Mouse (Mus musculus) myocyte (in vitro differentiated cells): ENCODE results near the gene Zfp787.

Source experiments
- CEBPB ChIP-seq: IDR thresholded peaks from 2 replicates; pipeline ENCODE4 v1.6.1; 2011; ENCODE audit warnings: mild to moderate bottlenecking, moderate library complexity; ENCODE audit not compliant: poor library complexity, insufficient read depth, severe bottlenecking
- E2F4 ChIP-seq: IDR thresholded peaks from one replicate; pipeline ENCODE4 v1.6.1; 2011; ENCODE audit warnings: mild to moderate bottlenecking, control low read depth, moderate library complexity; ENCODE audit not compliant: insufficient read depth
- MAX ChIP-seq: IDR thresholded peaks from one replicate; pipeline ENCODE4 v1.6.1; 2011; ENCODE audit warnings: low read depth, mild to moderate bottlenecking, control low read depth
- MYOD1 ChIP-seq, 3 experiments: IDR thresholded peaks; one replicate each; pipeline ENCODE4 v1.6.1; 2011; ENCODE audit warnings: control low read depth in 2 of 3, low read depth in 2 of 3, mild to moderate bottlenecking in 2 of 3, moderate library complexity in 1 of 3; ENCODE audit not compliant: insufficient read length in 2 of 3, control insufficient read depth in 1 of 3
- MYOG ChIP-seq, 3 experiments: IDR thresholded peaks; one replicate each; pipeline ENCODE4 v1.6.1; 2011; ENCODE audit warnings: control low read depth in 2 of 3, low read depth in 2 of 3, mild to moderate bottlenecking in 2 of 3; ENCODE audit not compliant: insufficient read length in 2 of 3, control insufficient read depth in 1 of 3, insufficient read depth in 1 of 3
- POLR2A ChIP-seq: IDR thresholded peaks from one replicate; pipeline ENCODE4 v1.6.1; 2011; ENCODE audit warnings: low read depth, mild to moderate bottlenecking, control low read depth, moderate library complexity; ENCODE audit not compliant: insufficient read length
- POLR2AphosphoS2 ChIP-seq: IDR thresholded peaks from one replicate; pipeline ENCODE4 v1.6.1; 2011; ENCODE audit warnings: low read depth, control low read depth; ENCODE audit not compliant: insufficient read length
- REST ChIP-seq: IDR thresholded peaks from one replicate; pipeline ENCODE4 v1.6.1; 2011; ENCODE audit warnings: mild to moderate bottlenecking, control low read depth, moderate library complexity; ENCODE audit not compliant: insufficient read depth, insufficient read length
- SRF ChIP-seq: IDR thresholded peaks from one replicate; pipeline ENCODE4 v1.6.1; 2011; ENCODE audit warnings: low read depth; ENCODE audit not compliant: control insufficient read depth, insufficient read length
- TCF12 ChIP-seq: IDR thresholded peaks from one replicate; pipeline ENCODE4 v1.6.1; 2011; ENCODE audit warnings: mild to moderate bottlenecking, control low read depth; ENCODE audit not compliant: poor library complexity, insufficient read depth, severe bottlenecking
- TCF3 ChIP-seq: IDR thresholded peaks from one replicate; pipeline ENCODE4 v1.6.1; 2011; ENCODE audit warnings: low read depth, control low read depth; ENCODE audit not compliant: insufficient read length
- USF1 ChIP-seq: IDR thresholded peaks from one replicate; pipeline ENCODE4 v1.6.1; 2011; ENCODE audit warnings: low read depth, mild to moderate bottlenecking, control low read depth, moderate library complexity

DNA sequence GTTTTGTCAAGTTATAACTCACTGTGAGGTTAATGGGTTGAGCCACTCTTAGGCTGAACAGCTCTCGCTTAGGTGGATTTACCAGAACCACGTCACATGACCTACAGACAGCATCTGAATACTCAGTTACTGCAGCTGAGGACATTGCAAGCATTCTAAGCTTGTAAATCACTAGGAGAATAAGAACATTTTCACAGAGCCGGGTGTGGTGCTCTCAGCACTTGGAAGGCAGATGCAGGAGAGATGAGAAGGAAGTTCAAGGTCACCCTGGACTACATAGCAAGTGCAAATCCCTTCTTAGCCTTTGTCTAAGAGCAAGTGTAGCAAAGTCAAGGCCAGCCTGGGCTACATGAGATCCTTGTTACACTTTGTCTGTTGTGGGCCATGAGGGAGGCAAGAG, 48.4 kb upstream of the Zfp787 start:
- no peak for TF ChIP-seq USF1
- no peak for TF ChIP-seq MAX
- no peak for TF ChIP-seq POLR2A
- no peak for TF ChIP-seq TCF12
- TF ChIP-seq MYOG (IDR thresholded peaks at IDR 0.05; ENCODE audit: control insufficient read depth in 1 of 3, insufficient read depth in 1 of 3, insufficient read length in 2 of 3, low read depth in 2 of 3), result no peak
- TF ChIP-seq E2F4, result no peak
- TF ChIP-seq SRF, result no peak
- TF ChIP-seq TCF3, result no peak
- TF ChIP-seq POLR2AphosphoS2, result no peak
- no peak for TF ChIP-seq CEBPB
- TF ChIP-seq MYOD1 (IDR thresholded peaks at IDR 0.05; ENCODE audit: control insufficient read depth in 1 of 3, insufficient read length in 2 of 3, low read depth in 2 of 3), result no peak
- TF ChIP-seq REST, result no peak
